Mouse (Mus musculus): Measurements from ENCODE around the gene Cog5.

Cog5 gene

DNA sequence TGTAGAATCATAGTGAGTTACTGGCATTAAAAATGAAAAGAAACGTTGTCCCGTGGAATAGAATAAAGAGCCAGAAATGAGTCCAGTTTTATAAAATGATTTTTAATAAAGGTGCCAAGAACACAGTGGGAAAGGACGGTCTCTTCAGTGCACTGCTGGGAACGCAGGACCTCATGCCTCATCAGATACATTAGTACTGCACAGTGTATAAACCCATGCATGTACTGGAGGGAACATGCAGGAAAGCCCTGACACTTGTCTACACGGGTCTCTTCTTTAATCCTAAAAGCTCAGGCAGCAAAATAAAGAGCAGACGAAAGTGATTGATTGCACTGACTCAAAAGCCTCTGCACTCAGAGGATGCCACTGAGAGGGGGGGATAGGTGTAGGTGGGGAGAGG lies 236.0 kb downstream of the Cog5 start:
- intact Hi-C loops (cut with DNase I) = no loop called here

DNA sequence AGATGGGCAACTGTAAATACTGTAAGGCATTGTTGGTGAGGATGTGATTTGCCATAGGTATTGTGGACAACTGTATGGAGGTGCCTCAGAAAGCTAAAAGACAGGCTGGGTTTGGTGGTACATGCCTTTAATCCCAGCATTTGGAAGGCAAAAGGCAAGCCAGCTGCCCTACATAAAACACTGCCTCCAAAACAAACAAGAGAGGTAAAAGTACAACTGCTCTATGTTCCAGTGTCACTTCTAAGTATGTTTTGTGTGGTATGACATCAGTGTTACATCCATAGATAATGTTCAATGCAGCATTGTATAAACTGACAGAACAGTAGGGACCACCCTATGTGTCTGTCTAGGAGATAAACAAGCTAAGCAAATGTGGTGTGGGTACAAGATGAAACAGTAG lies 237.4 kb downstream of the Cog5 start:
- intact Hi-C loops (cut with DNase I) = no loop called here

DNA sequence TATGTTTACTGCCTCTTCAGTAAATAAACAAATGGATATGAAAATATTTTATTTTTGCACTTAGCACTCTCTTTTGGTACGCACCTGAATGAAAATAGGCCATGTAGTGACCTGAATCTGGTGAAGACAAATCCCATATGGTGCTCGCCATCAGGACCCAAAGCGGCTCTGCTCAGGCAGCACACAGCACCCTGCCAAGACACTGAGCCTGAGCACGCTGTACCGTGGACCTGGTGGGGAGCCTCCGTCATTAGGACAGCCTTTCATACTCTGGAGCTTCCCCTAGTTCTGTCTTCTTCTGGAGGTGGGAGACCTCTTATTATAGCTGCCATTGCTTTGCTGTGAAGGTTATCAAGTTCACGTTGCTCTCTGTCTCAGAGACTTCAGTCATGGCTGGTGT lies 238.1 kb downstream of the Cog5 start:
- intact Hi-C loops (cut with DNase I) = no loop called here

DNA sequence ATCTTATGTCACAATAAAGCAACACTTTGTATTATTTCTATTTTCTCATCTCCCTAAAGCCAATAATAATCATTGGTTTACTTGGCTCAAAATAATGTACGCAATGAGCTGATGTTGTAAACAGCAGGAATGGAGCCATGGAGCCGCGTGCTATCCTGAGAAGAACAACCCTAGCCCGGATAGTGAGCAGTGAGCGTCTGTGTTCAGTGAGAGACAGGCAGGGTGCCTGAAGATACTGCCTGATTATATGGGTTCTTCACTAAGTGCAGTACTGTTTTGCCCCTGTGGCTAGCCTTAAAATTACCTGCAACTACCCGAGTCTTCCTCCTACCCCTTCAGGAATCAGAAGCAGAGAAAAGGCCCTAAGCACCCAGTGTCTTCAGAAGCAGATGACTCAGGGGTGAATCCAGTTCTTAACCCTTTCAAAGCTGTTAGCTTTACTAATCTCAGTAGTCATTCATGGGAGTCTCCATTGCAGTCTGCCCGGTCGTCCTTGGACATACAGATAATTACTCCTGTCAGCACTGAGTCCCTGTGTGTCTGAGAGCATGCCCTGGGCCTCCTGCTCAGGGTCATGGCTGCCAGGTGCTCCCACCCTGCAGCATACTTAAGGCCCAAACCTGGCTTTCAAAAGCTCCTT lies 240.5 kb downstream of the Cog5 start:
- intact Hi-C loops (cut with DNase I) = no loop called here

DNA sequence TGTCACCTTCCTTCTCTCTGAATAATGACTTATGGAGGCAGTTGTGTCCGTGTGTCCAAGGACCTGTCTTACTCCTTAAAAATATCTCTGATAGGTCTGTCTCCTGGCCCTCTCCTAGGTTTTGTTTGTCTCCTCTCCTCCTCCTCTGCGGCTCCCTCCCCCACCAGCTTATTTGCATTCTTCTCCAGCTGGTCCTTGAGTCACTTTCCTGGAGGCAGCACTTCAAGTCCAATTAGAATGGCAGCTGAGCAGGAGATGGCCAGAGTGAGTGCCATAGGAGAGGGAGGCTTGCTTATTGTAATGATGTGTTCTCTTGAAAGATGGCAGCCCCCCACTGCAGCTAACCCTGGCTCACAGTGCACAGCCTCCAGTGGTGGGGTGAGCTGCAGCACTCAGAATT lies 241.2 kb downstream of the Cog5 start:
- intact Hi-C loops (cut with DNase I) = no loop called here

DNA sequence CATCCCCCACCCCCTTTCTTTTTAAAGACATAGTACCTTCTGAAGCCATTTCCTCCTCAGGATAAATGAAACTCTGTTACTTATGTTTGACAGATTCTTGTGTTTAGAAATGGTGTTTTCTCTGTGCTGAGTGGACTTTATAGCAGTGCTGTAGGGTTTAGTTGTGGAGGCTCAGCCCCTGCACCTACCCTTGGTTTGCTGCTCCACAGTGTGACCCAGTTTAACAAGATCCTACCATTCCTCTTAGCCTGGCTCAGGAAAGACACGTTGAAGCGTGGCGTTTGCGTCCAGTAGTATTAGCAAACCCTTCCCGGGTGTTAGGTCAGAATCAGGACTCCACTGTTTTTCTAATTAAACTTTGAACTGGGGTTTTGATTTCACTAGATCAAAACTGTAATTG lies 241.6 kb downstream of the Cog5 start:
- intact Hi-C loops (cut with DNase I) = no loop called here

DNA sequence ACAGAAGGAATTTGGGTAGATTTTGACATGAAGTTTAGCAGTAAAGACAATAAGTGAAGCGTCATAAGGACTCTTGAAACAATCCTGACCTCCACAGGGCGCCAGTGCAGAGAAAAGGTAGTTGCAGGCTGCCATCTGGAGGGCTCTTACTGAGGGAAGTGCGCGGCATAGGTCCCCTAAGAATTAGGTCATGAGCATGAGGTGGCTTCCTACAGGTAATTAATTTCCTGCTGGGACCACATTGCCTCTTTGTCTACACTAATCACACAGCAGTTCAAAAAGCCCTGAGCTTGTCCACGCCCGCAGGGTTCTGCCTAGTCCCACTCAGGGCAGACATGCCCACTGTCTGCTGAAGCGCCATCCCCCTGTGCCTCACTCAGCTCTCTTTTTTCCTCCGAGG lies 242.3 kb downstream of the Cog5 start:
- intact Hi-C loops (cut with DNase I) = no loop called here

DNA sequence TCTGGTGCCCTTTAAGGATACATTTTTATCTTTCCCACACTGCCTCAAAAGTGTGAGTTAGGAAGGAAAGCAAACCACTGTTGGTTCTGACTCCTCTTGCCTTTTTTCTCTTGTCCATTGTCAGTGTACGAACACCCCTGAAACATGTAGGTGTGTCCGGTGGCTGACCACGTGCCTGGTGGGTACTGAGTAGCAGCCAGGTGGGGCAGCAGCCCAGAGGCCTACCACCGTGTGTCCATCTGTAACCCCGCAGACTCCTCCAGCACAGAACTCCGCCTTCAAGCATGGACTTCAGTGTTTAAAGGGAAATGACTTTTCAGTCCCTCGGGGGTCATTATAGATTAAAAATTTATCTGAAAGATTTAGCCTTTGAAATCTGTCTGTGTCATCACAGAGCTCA lies 242.8 kb downstream of the Cog5 start:
- intact Hi-C loops (cut with DNase I) = no loop called here

DNA sequence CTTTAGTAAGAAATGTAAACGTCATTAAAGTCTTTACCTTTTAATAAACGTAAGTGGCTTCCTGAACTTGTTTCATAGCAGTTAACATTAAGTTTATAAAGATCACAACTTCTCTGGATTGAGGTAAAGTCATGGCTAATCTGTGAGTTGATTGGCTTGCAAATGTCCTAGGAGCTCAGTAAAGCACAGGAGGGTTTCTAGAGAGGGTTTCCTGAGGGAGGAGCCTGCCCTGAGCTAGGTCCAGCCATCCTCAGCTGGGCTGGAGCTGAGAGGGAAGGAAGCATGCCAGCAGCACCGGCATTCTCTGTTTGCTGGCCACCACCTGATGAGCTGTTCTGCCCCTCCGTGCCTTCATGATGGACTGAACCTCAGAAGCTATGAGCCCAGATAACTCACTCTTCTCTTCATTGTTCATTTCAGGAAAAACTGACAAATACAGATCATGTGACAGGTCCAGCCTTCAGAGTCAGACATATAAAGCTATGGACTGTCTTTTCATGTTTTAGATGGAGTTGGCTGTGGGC lies 245.8 kb downstream of the Cog5 start:
- intact Hi-C loops (cut with DNase I) = no loop called here

DNA sequence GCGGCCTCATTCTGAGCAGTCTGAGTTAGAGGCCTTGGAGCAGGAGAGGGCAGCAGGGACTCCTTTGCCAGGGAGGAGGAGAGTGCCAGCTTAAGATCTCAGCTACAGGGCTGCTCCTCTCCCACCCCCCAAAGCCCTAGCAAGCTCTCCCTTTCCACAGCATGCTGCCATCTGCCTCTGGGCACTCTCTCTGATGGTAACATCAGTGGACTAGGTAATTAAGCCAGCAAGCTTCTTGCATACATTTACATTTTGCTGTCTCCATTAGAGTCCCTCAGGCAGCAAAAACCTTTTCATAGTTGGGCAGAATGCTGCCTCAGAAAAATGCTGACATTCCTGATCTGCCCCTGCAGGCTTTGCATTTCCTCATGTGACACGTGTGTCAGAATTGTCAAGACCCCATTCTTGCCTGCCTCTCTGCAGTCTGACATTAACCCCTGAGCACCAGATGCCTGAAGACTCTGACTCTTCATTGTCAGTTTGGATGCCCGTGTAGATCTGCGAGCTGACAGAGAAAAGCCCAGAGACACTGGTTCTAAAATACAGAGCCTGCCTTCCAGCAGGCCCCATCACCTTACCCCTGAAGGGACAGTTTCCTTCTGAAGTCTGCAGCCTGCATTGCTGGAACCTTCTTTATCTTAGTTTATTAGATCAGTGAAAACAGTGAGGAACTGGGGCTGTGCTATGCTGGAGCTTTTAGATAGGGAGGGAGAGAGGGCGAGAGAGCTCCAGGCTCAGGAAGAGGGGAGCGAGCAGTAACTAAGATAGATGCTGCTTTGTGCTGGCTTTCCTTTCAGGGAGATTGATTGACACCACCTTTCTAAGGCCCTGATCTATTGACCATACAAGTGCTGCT lies 251.3 kb downstream of the Cog5 start:
- intact Hi-C loops (cut with DNase I) = no loop called here

DNA sequence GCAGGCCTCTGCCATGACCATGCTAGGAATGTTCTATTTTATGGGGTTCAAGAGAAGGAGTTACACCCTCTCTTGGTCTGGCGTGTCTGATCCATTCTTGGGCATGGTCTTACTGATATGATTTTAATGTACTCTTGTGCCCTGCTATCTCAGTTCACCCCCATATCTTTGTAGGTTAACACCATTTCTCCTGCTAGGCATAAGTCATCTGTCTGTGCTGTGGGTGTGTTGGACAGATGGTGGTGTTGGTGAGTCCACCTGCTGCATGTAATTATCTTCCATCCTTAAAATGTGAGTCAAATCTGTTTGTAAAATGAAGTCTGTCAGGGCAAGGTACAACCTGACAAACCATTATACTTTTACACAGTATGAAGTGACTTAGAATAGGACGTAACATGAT lies 252.8 kb downstream of the Cog5 start:
- intact Hi-C loops (cut with DNase I) = no loop called here

DNA sequence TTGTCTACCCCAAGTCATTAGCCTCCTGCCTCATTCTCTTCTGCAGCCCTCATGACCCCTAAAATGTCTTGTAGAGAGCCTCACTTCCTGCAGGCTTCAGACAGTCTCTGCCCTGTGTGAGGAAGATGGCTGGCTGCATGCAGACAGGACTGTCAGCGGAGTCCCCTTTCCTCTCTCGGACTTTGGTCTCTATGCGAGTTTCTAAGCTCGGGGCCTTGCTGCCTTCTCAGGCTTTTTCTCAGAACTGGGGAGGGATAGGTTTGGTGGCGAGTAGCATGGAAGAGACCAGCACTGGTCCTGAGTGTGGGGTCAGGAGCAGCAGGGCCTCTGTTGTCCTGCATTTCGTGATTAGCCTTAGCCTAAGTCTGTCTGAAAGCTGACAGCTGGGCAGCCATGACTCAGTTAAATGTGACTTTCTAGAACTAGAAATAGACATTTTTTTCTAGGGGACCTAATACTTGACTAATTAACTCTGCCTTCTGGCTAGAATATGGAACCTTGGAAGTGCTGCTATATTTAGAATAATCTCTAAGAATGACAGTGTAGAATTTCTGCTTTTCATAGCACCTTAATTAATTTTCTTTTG lies 258.4 kb downstream of the Cog5 start:
- intact Hi-C loops (cut with DNase I) = no loop called here

DNA sequence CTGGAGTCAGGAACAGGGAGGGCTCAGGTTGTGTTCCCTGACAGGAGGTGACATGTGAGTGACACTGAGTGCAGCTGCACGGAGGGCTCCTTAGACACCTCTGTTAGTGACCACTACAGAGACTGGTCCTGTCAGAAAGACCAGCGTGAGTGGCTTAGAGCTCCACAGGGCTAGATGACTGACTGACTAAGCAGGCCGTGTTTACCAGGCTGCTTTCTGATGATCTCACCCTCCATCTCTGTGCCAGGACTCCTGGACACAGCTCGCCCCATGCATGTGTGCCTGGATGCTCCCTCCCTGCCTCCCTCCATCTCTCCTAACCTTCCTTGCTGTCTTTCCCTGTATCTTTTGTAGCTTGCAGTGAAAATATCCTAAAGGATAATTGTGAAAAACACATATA lies 258.9 kb downstream of the Cog5 start:
- intact Hi-C loops (cut with DNase I) = no loop called here

DNA sequence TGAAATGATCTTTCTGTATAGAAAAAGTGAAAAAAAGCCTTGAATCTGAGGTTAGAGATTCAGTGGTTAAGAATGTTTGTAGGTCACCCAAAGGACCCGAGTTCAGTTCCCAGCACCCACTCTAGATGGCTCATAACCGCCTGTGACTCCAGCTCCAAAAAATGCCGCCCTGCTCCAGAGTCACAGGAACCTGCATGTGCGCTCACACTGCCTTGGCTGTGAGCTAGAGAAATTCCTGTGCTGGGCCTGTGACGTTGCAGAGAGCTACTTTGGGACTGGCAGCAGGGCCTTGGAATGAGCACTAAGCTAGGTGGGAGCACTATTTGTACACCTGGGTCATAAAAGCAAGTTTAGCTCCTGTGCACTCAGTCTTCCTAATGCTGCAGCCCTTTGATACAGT lies 262.0 kb downstream of the Cog5 start:
- intact Hi-C loops (cut with DNase I) = no loop called here

DNA sequence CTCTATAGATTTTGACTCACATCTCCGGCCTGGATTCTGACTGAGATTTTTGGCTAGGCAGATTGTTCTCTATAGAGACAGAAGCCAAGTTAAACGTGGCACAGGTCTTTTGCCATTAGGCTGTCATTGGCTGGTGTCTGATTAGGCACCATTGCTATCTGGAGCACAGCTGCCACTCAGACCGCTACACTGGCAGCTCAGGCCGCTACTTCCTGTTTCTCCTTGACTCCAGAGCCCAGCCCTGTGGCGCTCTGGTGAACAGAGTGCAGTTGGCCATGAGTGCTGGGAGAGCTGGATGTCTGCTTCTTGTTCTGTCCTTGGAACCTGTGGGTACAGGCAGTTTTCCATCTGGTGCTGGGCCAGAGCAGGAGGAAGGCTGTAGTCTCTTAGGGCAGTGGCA lies 262.6 kb downstream of the Cog5 start:
- intact Hi-C loops (cut with DNase I) = no loop called here

DNA sequence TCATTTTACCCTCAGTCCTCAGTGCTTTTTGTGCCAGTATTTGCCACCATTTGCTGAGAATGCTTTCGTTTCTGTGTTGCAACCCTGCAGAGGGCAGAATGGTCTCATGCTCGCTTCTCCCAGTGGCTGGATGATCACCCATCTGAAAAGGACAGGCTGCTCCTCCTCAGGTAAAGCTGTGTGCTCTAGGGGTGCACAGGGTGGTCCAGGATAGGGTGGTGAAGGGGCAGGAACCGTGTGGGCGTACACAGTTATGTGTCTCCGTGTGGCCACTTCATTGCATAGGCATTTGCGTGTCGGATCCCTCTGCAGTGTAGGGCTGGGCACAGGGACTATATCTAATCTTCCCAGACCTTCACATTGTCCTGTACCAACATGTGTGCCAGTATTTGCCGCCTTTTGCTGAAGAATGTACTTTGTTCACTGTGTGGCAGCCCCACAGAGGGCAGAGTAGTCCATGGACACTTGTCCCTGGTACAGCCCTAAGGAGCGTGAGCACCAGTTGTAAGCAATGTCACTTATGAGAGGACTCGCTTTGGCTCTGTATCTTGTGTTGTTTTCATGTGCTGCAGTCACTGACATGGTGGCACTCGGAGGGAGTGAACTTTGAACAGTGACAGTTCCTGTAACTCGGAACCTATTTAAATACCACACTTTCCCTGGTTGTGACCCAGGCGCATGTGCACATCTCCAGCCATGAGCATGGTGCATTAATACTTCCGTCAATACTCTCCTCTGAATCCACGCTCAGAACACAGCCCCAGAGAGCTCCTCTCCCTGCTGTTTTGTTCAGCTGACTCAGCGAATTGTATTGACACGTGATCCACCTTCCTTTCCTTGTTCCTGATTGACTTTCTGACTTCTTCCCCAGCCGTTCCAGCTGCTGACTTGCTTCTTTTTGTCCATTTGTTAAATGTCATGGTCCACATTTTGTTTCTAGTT lies 266.1 kb downstream of the Cog5 start:
- intact Hi-C loops (cut with DNase I) = loop anchor here (10.0 kb wide), 2 partner anchors 266 to 416 kb away; partner anchors contain the start of genes Cog5 and Dus4l

DNA sequence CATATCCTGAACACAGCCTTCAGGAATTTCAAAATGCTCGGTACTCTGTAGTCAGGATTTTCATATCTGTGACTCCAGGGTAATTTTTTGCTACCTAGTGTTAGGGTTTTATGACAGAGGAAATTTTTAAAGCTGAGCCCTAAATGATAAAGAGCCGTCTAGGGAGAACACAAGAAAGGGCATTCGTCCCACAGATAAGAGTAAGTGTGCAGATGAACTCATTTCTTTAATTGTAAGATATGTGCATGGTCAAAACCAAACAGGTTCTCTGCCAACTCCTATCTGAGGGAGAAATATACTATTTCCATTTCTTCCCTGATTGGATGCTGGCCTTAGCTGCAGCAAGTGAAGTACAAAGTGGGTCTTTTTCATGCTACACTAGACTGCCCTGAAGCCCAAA lies 269.5 kb downstream of the Cog5 start:
- intact Hi-C loops (cut with DNase I) = loop anchor here (10.0 kb wide), 2 partner anchors 269 to 419 kb away; partner anchors contain the start of genes Cog5 and Dus4l

DNA sequence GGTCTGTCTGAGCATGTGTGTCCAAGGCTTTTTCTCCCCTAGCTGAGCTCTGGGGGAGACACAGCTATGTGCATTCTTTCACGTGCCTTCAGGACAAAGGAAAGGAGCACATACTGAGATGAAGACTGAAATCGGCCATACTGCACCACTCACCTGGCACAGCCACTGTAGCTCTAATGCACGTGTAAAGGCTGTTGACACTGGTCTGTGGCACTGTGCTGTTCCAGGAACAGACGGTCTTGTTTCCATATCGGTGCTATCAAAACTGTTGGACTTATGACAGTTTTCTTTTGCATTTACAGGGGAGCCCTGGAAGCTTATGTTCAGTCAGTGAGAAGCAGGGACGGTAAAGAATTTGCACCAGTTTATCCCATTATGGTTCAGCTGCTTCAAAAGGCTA lies 270.7 kb downstream of the Cog5 start:
- intact Hi-C loops (cut with DNase I) = loop anchor here (10.0 kb wide), 2 partner anchors 271 to 421 kb away; partner anchors contain the start of genes Cog5 and Dus4l

DNA sequence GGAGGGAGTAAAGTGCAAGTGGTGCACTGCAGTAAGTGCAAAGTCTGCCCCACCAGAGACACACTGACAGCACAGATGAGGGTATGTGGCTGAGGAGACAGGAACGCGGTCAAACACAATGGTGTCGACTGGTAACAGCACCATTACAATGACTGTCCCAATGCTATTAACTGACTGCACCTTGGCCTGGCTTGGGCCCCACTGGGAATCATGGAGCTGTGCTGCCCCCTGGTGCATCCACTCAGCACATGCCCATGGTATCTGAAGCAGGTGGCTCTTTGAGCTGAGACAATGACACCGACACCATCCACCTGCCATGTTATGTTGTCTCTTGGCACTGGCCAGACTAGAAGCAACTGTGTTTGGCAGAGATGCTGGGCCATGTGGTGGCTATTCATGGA lies 272.0 kb downstream of the Cog5 start:
- intact Hi-C loops (cut with DNase I) = loop anchor here (10.0 kb wide), 2 partner anchors 272 to 422 kb away; partner anchors contain the start of genes Cog5 and Dus4l

DNA sequence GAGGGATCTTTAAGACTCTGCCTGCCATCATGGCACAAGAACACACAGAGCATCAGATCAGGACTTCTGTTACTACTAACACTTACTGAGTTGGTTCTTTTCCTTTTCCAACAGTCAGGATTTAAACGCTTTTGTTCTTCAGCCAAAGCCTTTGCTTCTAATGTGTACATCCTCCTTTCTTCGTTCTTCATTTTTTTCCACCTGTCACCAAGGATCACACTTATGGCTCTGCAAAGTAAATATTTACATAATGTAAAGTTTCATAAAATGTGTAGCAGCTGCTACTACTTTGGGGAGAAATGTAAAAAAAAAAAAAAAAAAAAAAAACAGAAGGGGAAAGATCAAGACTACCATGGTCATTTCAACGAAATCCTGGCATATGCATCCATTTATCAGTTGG lies 273.8 kb downstream of the Cog5 start:
- intact Hi-C loops (cut with DNase I) = loop anchor here (10.0 kb wide), 2 partner anchors 274 to 424 kb away; partner anchors contain the start of genes Cog5 and Dus4l

DNA sequence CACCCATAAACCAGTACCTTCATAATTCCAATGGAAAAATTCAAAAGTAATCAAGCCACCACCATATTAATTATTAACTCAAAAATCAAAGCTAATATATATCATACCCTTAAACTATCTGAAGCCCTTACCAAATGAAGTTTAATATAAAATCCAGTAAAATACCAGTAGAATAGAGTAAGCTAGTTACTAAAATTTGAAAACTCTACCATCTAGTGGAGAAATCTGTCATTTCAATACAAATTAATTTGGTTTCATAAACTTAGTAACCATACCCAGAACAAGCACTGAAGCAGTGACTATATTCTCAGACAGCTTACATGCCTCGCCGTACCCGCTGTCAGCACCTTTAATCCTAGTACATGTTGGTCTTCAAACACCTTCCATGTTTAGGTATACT lies 277.1 kb downstream of the Cog5 start:
- intact Hi-C loops (cut with DNase I) = no loop called here

All from adrenal gland (tissue).